8 mouse cellular contexts compared by ENCODE assay signal in genomic region chr5:139792159-139792775, GRCm38 (mm10). TPM values are rescaled to one million over a fixed set of nuclear protein-coding genes. Genes with fewer than 3 reads are reported as not detected.
DNase-seq lines count a peak whose midpoint lies in the region; ATAC-seq and TF ChIP-seq lines count a peak whose summit lies in the region.

No protein-coding gene starts in this region.

- H3K9me3 ChIP-seq in kidney, embryonic 15.5 days (replicated peaks): no peaks in the 10 kb centered on the region
- H3K9me3 ChIP-seq in hindbrain, embryonic 11.5 days (ENCODE audit: control insufficient read depth, low read length): no peaks in the 10 kb centered on the region
- no peaks in the 10 kb centered on the region for H3K9me3 ChIP-seq in midbrain, embryonic 14.5 days (ENCODE audit: control insufficient read depth, low read length)

- 16% methylated on average over 11 of the region's 11 CpGs for WGBS in kidney, embryonic 15.5 days
- WGBS in hindbrain, embryonic 11.5 days: 26% methylated on average over 11 of the region's 11 CpGs
- 25% methylated on average over 11 of the region's 11 CpGs for WGBS in midbrain, embryonic 14.5 days

- DNase-seq in kidney, adult 11 months: no peak
- peak; percentile 14 for DNase-seq in hindbrain, embryonic 11.5 days (ENCODE audit: low spot score)
- DNase-seq in midbrain, embryonic 14.5 days: no peak
- DNase-seq in frontal cortex, adult 2 months (ENCODE audit: extremely low spot score in 1 of 2, low spot score in 1 of 2): no peak
- no peak for DNase-seq in left cerebral cortex, postnatal 10 days (ENCODE audit: extremely low spot score in 1 of 2, low spot score in 2 of 2)

- H3K27ac ChIP-seq in kidney, embryonic 15.5 days: 0 out of 2 replicates have a peak overlapping the region, but pooled peaks have one; percentile 42
- H3K27ac ChIP-seq in cortical plate, adult 2 months (ENCODE audit: insufficient read depth, low read length): no peak overlapping the region
- no peak overlapping the region for H3K27ac ChIP-seq in hindbrain, embryonic 11.5 days (ENCODE audit: low read depth, low read length)
- no peak overlapping the region for H3K27ac ChIP-seq in midbrain, embryonic 14.5 days (replicated peaks; ENCODE audit: low read depth, low read length)

- intact Hi-C loops in left cerebral cortex, postnatal 10 days (cut with DNase I): no loop called here

- no peaks in the 10 kb centered on the region for H3K36me3 ChIP-seq in kidney, embryonic 15.5 days
- H3K36me3 ChIP-seq in hindbrain, embryonic 11.5 days (ENCODE audit: control insufficient read depth, insufficient read depth, low read length): no peaks in the 10 kb centered on the region
- no peaks in the 10 kb centered on the region for H3K36me3 ChIP-seq in midbrain, embryonic 14.5 days (ENCODE audit: control insufficient read depth, insufficient read depth, low read length)

- peak overlapping the region; percentile 72 for H3K9ac ChIP-seq in kidney, embryonic 15.5 days
- peak overlapping the region; percentile 66; the same call in 1 of the 2 replicates for H3K9ac ChIP-seq in hindbrain, embryonic 11.5 days (ENCODE audit: low read depth, low read length)
- peak overlapping the region; percentile 62; the same call in 1 of the 2 replicates for H3K9ac ChIP-seq in midbrain, embryonic 14.5 days (replicated peaks; ENCODE audit: low read length)

- ATAC-seq in kidney, embryonic 15.5 days (replicated peaks; ENCODE audit: low FRiP score): no peak
- no peak for ATAC-seq in hindbrain, embryonic 11.5 days (ENCODE audit: low FRiP score)
- no peak for ATAC-seq in midbrain, embryonic 14.5 days (ENCODE audit: low FRiP score, low TSS enrichment)
- ATAC-seq in megakaryocyte-erythroid progenitor cell, adult 5-6 weeks (replicated peaks; ENCODE audit: low FRiP score, low TSS enrichment, poor library complexity, severe bottlenecking): no peak

- H3K27me3 ChIP-seq in kidney, embryonic 15.5 days: no peaks in the 10 kb centered on the region
- H3K27me3 ChIP-seq in hindbrain, embryonic 11.5 days (ENCODE audit: control insufficient read depth, insufficient read depth, low read length): peaks cover 3% of the 10 kb centered on the region; the same call in 1 of the 2 replicates
- no peaks in the 10 kb centered on the region for H3K27me3 ChIP-seq in midbrain, embryonic 14.5 days (ENCODE audit: control insufficient read depth, insufficient read depth, low read length)

- no peak for TF ChIP-seq CTCF in cortical plate, adult 2 months (IDR thresholded peaks at IDR 0.05; ENCODE audit: extremely low read depth, insufficient read depth, low read length)

- no peak for TF ChIP-seq POLR2A in cortical plate, adult 2 months (IDR thresholded peaks at IDR 0.05; ENCODE audit: extremely low read depth, insufficient read depth, low read length)

- peak overlapping the region; percentile 86 for H3K4me3 ChIP-seq in kidney, embryonic 15.5 days (replicated peaks)
- peak overlapping the region; percentile 44 for H3K4me3 ChIP-seq in cortical plate, adult 2 months (ENCODE audit: insufficient read depth, low read length)
- H3K4me3 ChIP-seq in hindbrain, embryonic 11.5 days (ENCODE audit: low read depth, low read length): peak overlapping the region; percentile 87
- peak overlapping the region; percentile 75 for H3K4me3 ChIP-seq in midbrain, embryonic 14.5 days (replicated peaks; ENCODE audit: low read depth, low read length)

- H3K4me2 ChIP-seq in kidney, embryonic 15.5 days: peak overlapping the region; percentile 100
- H3K4me2 ChIP-seq in hindbrain, embryonic 11.5 days (replicated peaks; ENCODE audit: low read depth, low read length): peak overlapping the region; percentile 100
- peak overlapping the region; percentile 100 for H3K4me2 ChIP-seq in midbrain, embryonic 14.5 days (ENCODE audit: low read length)

- H3K4me1 ChIP-seq in kidney, embryonic 15.5 days: peaks cover 55% of the 10 kb centered on the region
- peaks cover 7% of the 10 kb centered on the region for H3K4me1 ChIP-seq in cortical plate, adult 2 months (ENCODE audit: control insufficient read depth, insufficient read depth, low read length)
- H3K4me1 ChIP-seq in hindbrain, embryonic 11.5 days (replicated peaks; ENCODE audit: control insufficient read depth, insufficient read depth, low read length): peaks cover 10% of the 10 kb centered on the region
- peaks cover 21% of the 10 kb centered on the region for H3K4me1 ChIP-seq in midbrain, embryonic 14.5 days (ENCODE audit: control insufficient read depth, insufficient read depth, low read length)

RNA-seq across cellular contexts. Expression of gene Mafk, which starts 1.0 kb away (rescaled TPM):
- 10.6 and 11.1 TPM in 2 replicates for polyA plus RNA-seq in kidney, embryonic 15.5 days (2015; fragmentation: Nextera tagmentation; extraction: Ambion mirVana)
- 7.6 and 7.9 TPM in 2 replicates for polyA plus RNA-seq in cortical plate, adult 2 months (2012; rRNA removed)
- polyA plus RNA-seq in hindbrain, embryonic 11.5 days (2014; fragmentation: Nextera tagmentation; extraction: Ambion mirVana): 5.2 and 6.3 TPM in 2 replicates
- polyA plus RNA-seq in midbrain, embryonic 14.5 days (2014; fragmentation: Nextera tagmentation; extraction: Ambion mirVana): 9.2 and 10.3 TPM in 2 replicates
- 6.9 and 7.3 TPM in 2 replicates for polyA plus RNA-seq in frontal cortex, adult 2 months (2012; rRNA removed)
- 23.8 and 24.3 TPM in 2 replicates for total RNA-seq in megakaryocyte-erythroid progenitor cell, adult 5-6 weeks (2014; fragmentation: Nextera tagmentation)
- 40.1 and 49.3 TPM in 2 replicates for total RNA-seq in megakaryocyte-erythroid progenitor cell, adult 5-6 weeks (2017)
- total RNA-seq in left cerebral cortex, postnatal 10 days (2021): 1 to 10 TPM; 7.0 to 7.8 TPM

RNA-seq across cellular contexts. Expression of gene Ints1, which starts 16.8 kb away (rescaled TPM):
- 26.1 and 27.7 TPM in 2 replicates for polyA plus RNA-seq in kidney, embryonic 15.5 days (2015; fragmentation: Nextera tagmentation; extraction: Ambion mirVana)
- polyA plus RNA-seq in cortical plate, adult 2 months (2012; rRNA removed): 66.5 and 68.5 TPM in 2 replicates
- polyA plus RNA-seq in hindbrain, embryonic 11.5 days (2014; fragmentation: Nextera tagmentation; extraction: Ambion mirVana): 26.3 and 28.3 TPM in 2 replicates
- 39.0 and 44.7 TPM in 2 replicates for polyA plus RNA-seq in midbrain, embryonic 14.5 days (2014; fragmentation: Nextera tagmentation; extraction: Ambion mirVana)
- polyA plus RNA-seq in frontal cortex, adult 2 months (2012; rRNA removed): 70.4 and 73.5 TPM in 2 replicates
- total RNA-seq in megakaryocyte-erythroid progenitor cell, adult 5-6 weeks (2014; fragmentation: Nextera tagmentation): 106 and 117 TPM in 2 replicates
- 33.9 and 34.7 TPM in 2 replicates for total RNA-seq in megakaryocyte-erythroid progenitor cell, adult 5-6 weeks (2017)
- total RNA-seq in left cerebral cortex, postnatal 10 days (2021): 100 to 1,000 TPM in 1 of 2 experiments, 10 to 100 TPM in 1; 93.4 to 106 TPM

RNA-seq across cellular contexts. Expression of gene Tmem184a, which starts 27.4 kb away (rescaled TPM):
- polyA plus RNA-seq in kidney, embryonic 15.5 days (2015; fragmentation: Nextera tagmentation; extraction: Ambion mirVana): 5.8 and 7.2 TPM in 2 replicates
- 0.04 and 0.21 TPM in 2 replicates for polyA plus RNA-seq in cortical plate, adult 2 months (2012; rRNA removed)
- polyA plus RNA-seq in hindbrain, embryonic 11.5 days (2014; fragmentation: Nextera tagmentation; extraction: Ambion mirVana): 1.1 and 1.2 TPM in 2 replicates
- polyA plus RNA-seq in midbrain, embryonic 14.5 days (2014; fragmentation: Nextera tagmentation; extraction: Ambion mirVana): 0.08 and 0.18 TPM in 2 replicates
- polyA plus RNA-seq in frontal cortex, adult 2 months (2012; rRNA removed): 0.10 and 0.34 TPM in 2 replicates
- total RNA-seq in megakaryocyte-erythroid progenitor cell, adult 5-6 weeks (2014; fragmentation: Nextera tagmentation): not detected in 2 replicates
- 2.0 TPM in 1 of 2 replicates, not detected in the other for total RNA-seq in megakaryocyte-erythroid progenitor cell, adult 5-6 weeks (2017)
- under 1 TPM in 1 of 2 experiments, not detected in 1; 0.43 TPM for total RNA-seq in left cerebral cortex, postnatal 10 days (2021)

RNA-seq across cellular contexts. Expression of gene Gm26938, which starts 33.9 kb away (rescaled TPM):
- not detected in 2 replicates for polyA plus RNA-seq in kidney, embryonic 15.5 days (2015; fragmentation: Nextera tagmentation; extraction: Ambion mirVana)
- polyA plus RNA-seq in cortical plate, adult 2 months (2012; rRNA removed): not detected in 2 replicates
- not detected in 2 replicates for polyA plus RNA-seq in hindbrain, embryonic 11.5 days (2014; fragmentation: Nextera tagmentation; extraction: Ambion mirVana)
- 0.43 and 0.62 TPM in 2 replicates for polyA plus RNA-seq in midbrain, embryonic 14.5 days (2014; fragmentation: Nextera tagmentation; extraction: Ambion mirVana)
- not detected in 2 replicates for polyA plus RNA-seq in frontal cortex, adult 2 months (2012; rRNA removed)
- total RNA-seq in megakaryocyte-erythroid progenitor cell, adult 5-6 weeks (2014; fragmentation: Nextera tagmentation): not detected in 2 replicates
- not detected in 2 replicates for total RNA-seq in megakaryocyte-erythroid progenitor cell, adult 5-6 weeks (2017)
- total RNA-seq in left cerebral cortex, postnatal 10 days (2021): not detected

RNA-seq across cellular contexts. Expression of gene Psmg3, which starts 34.4 kb away (rescaled TPM):
- 74.0 and 77.8 TPM in 2 replicates for polyA plus RNA-seq in kidney, embryonic 15.5 days (2015; fragmentation: Nextera tagmentation; extraction: Ambion mirVana)
- 30.5 and 32.9 TPM in 2 replicates for polyA plus RNA-seq in cortical plate, adult 2 months (2012; rRNA removed)
- polyA plus RNA-seq in hindbrain, embryonic 11.5 days (2014; fragmentation: Nextera tagmentation; extraction: Ambion mirVana): 74.5 and 77.3 TPM in 2 replicates
- polyA plus RNA-seq in midbrain, embryonic 14.5 days (2014; fragmentation: Nextera tagmentation; extraction: Ambion mirVana): 72.6 and 78.0 TPM in 2 replicates
- 29.9 and 32.5 TPM in 2 replicates for polyA plus RNA-seq in frontal cortex, adult 2 months (2012; rRNA removed)
- total RNA-seq in megakaryocyte-erythroid progenitor cell, adult 5-6 weeks (2014; fragmentation: Nextera tagmentation): 95.3 and 101 TPM in 2 replicates
- 12.7 and 16.0 TPM in 2 replicates for total RNA-seq in megakaryocyte-erythroid progenitor cell, adult 5-6 weeks (2017)
- total RNA-seq in left cerebral cortex, postnatal 10 days (2021): 10 to 100 TPM; 18.3 to 18.4 TPM
